Mouse (Mus musculus) heart, postnatal 0 days (tissue): ENCODE results near the gene Fiz1.

Source experiments
- CTCF ChIP-seq: IDR thresholded peaks from 2 replicates; pipeline ENCODE4 v1.5.1; 2016; ENCODE audit warnings: antibody characterized with exemption, control low read depth, low read depth
- EP300 ChIP-seq: IDR thresholded peaks from 2 replicates; pipeline ENCODE4 v1.6.1; 2016; ENCODE audit warnings: antibody characterized with exemption, low read depth

DNA sequence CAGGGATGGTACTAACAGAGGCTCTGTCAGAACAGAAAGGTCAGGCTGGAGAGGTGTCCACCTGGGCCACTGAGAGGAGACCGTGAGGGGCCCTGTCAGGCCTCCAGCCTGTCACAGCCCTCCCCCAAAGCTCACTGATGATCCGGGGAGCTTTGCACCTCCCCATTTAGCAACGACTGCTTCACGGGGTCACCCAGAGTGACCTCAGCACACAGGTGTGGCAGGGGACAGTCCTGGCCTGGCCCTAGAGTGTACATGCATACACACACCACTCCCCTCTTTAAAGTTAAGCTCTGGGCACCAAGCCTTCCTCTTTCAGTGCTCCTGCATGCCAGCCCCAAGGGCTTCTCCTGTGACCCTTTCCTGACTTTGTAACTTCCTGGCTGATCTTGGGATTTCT, 39.0 kb downstream of the Fiz1 start:
- TF ChIP-seq CTCF = no peak
- no peak for TF ChIP-seq EP300
